Mouse (Mus musculus) embryonic facial prominence, embryonic 11.5 days (tissue): Measurements from ENCODE around the gene Glod5. TPM values are rescaled to one million over a fixed set of nuclear protein-coding genes. Genes with fewer than 3 reads are reported as not detected.

Experiments
- ATAC-seq: fragments of 200-750 bp; cut with Nextera tagmentation; replicated peaks from 2 replicates; pipeline ENCODE4 v1.8.0; 2017; ENCODE audit warnings: low read depth; ENCODE audit not compliant: insufficient number of reproducible peaks, low FRiP score, low TSS enrichment
- DNase-seq: peaks from one replicate; pipeline ENCODE4 v3.0.0-alpha.2; 2015; ENCODE audit warnings: low spot score
- H3K27ac ChIP-seq: fragments of 300-500 bp; sonication (generic); replicated peaks from 2 replicates; pipeline ENCODE4 v1.5.1; 2014; ENCODE audit warnings: mild to moderate bottlenecking, low read depth, low read length, control low read depth
- H3K27me3 ChIP-seq: fragments of 300-500 bp; sonication (generic); 2 replicates; pipeline ENCODE4 v1.6.1; 2014; ENCODE audit warnings: mild to moderate bottlenecking, low read length, moderate library complexity, mixed read lengths; ENCODE audit not compliant: control insufficient read depth, insufficient read depth
- H3K36me3 ChIP-seq: fragments of 300-500 bp; sonication (generic); replicated peaks from 2 replicates; pipeline ENCODE4 v1.6.1; 2014; ENCODE audit warnings: low read depth, mild to moderate bottlenecking, low read length, moderate library complexity, mixed read lengths; ENCODE audit not compliant: control insufficient read depth, insufficient read depth
- H3K4me1 ChIP-seq: fragments of 300-500 bp; sonication (generic); 2 replicates; pipeline ENCODE4 v1.6.1; 2014; ENCODE audit warnings: low read length, mixed read lengths; ENCODE audit not compliant: control insufficient read depth, insufficient read depth
- H3K4me2 ChIP-seq: fragments of 300-500 bp; sonication (generic); 2 replicates; pipeline ENCODE4 v1.6.1; 2014; ENCODE audit warnings: low read depth, mild to moderate bottlenecking, control low read depth, low read length, moderate library complexity
- H3K4me3 ChIP-seq: fragments of 300-500 bp; sonication (generic); 2 replicates; pipeline ENCODE4 v1.5.1; 2014; ENCODE audit warnings: low read depth, low read length, control low read depth
- H3K9ac ChIP-seq: fragments of 300-500 bp; sonication (generic); replicated peaks from 2 replicates; pipeline ENCODE4 v1.6.1; 2014; ENCODE audit warnings: mild to moderate bottlenecking, control low read depth, low read length
- H3K9me3 ChIP-seq: fragments of 300-500 bp; sonication (generic); replicated peaks from 2 replicates; pipeline ENCODE4 v1.6.1; 2016; ENCODE audit warnings: mild to moderate bottlenecking, low read length, inconsistent platforms, mixed read lengths; ENCODE audit not compliant: control insufficient read depth
- WGBS: fragments of 180-500 bp; shearing (Covaris S2); extraction: QIAGEN DNeasy Blood & Tissue Kit; methylation state at CpG from one replicate; pipeline ENCODE4 v1.1.7; 2014; 5-methylcytosine and 5-hydroxymethylcytosine counted together
- polyA plus RNA-seq: library from polyadenylated mRNA; unstranded; fragments of >200 nt; fragmentation: Nextera tagmentation; extraction: Ambion mirVana; gene quantifications from 2 replicates; pipeline ENCODE4 v1.2.1, GENCODE M21; 2014

Gene Glod5
- polyA plus RNA-seq, 1 experiment from 2014 or later, result not detected

- 76% methylated on average over 7 of the region's 7 CpGs for WGBS
- no peaks in the 10 kb centered on the region for H3K36me3 ChIP-seq
Observed at GRCm38 (mm10) chrX:7963829-7964626, 54.3 kb downstream of the Glod5 start.

GRCm38 (mm10) chrX:7958868-7959267, 59.4 kb downstream of the Glod5 start:
- ATAC-seq (no peak), DNase-seq (no peak)
- Histone ChIP-seq H3K4me3 (no peak overlapping the region), H3K9me3 (no peaks in the 10 kb centered on the region), H3K9ac (no peak overlapping the region), H3K27ac (no peak overlapping the region), H3K27me3 (no peaks in the 10 kb centered on the region), H3K4me2 (no peak overlapping the region), H3K4me1 (no peaks in the 10 kb centered on the region), H3K36me3 (no peaks in the 10 kb centered on the region)
- WGBS, result 92% methylated on average over 9 of the region's 9 CpGs

More at GRCm38 (mm10) chrX:7963829-7964626, 54.3 kb downstream of the Glod5 start:
- Histone ChIP-seq H3K9me3 (no peaks in the 10 kb centered on the region), H3K9ac (no peak overlapping the region), H3K4me1 (no peaks in the 10 kb centered on the region), H3K27me3 (no peaks in the 10 kb centered on the region), H3K4me2 (no peak overlapping the region), H3K4me3 (no peak overlapping the region), H3K27ac (no peak overlapping the region)
- DNase-seq (no peak), ATAC-seq (no peak)

Other genes with a start within 250 kb of the Glod5 start
- gene Gripap1, start 228.7 kb downstream of the Glod5 start, polyA plus RNA-seq, result 35.6 and 35.9 TPM in 2 replicates
- 0.86 and 1.2 TPM in 2 replicates for gene Kcnd1, start 196.2 kb downstream of the Glod5 start, polyA plus RNA-seq
- 36.4 and 37.1 TPM in 2 replicates for gene Otud5, start 177.1 kb downstream of the Glod5 start, polyA plus RNA-seq
- gene Pim2, start 140.2 kb downstream of the Glod5 start, polyA plus RNA-seq, result 4.9 and 6.4 TPM in 2 replicates
- 6.8 and 12.1 TPM in 2 replicates for gene Slc35a2, start 134.5 kb downstream of the Glod5 start, polyA plus RNA-seq
- gene Pqbp1, start 119.2 kb downstream of the Glod5 start, polyA plus RNA-seq, result 146 and 149 TPM in 2 replicates
- gene Timm17b, start 119.1 kb downstream of the Glod5 start, polyA plus RNA-seq, result 162 and 172 TPM in 2 replicates
- gene Gm10491, start 110.7 kb downstream of the Glod5 start, polyA plus RNA-seq, result not detected in 2 replicates
- not detected in 2 replicates for gene Gm10490, start 109.0 kb downstream of the Glod5 start, polyA plus RNA-seq
- gene Pcsk1n, start 98.7 kb downstream of the Glod5 start, polyA plus RNA-seq, result 4.9 and 5.3 TPM in 2 replicates
- not detected in 2 replicates for gene Eras, start 89.9 kb downstream of the Glod5 start, polyA plus RNA-seq
- gene Hdac6, start 70.6 kb downstream of the Glod5 start, polyA plus RNA-seq, result 38.0 and 43.9 TPM in 2 replicates
- 4.0 and 5.0 TPM in 2 replicates for gene Gata1, start 40.4 kb downstream of the Glod5 start, polyA plus RNA-seq
- 86.7 and 88.3 TPM in 2 replicates for gene Suv39h1, start 56.3 kb upstream of the Glod5 start, polyA plus RNA-seq
- 0.42 and 0.48 TPM in 2 replicates for gene Was, start 72.0 kb upstream of the Glod5 start, polyA plus RNA-seq
- 15.1 and 15.9 TPM in 2 replicates for gene Wdr13, start 114.4 kb upstream of the Glod5 start, polyA plus RNA-seq
- 525 and 566 TPM in 2 replicates for gene Rbm3, start 127.4 kb upstream of the Glod5 start, polyA plus RNA-seq
- 11.3 and 14.1 TPM in 2 replicates for gene Tbc1d25, start 157.7 kb upstream of the Glod5 start, polyA plus RNA-seq
- gene Ebp, start 175.0 kb upstream of the Glod5 start, polyA plus RNA-seq, result 33.2 and 37.0 TPM in 2 replicates
- 10.2 and 14.2 TPM in 2 replicates for gene Porcn, start 188.0 kb upstream of the Glod5 start, polyA plus RNA-seq
- gene Ftsj1, start 233.9 kb upstream of the Glod5 start, polyA plus RNA-seq, result 46.2 and 49.1 TPM in 2 replicates